Mouse (Mus musculus) thymus, postnatal 25 days (tissue): Measurements from ENCODE around the gene Ggact.

ENCODE experiments used
- DNase-seq: peaks from one replicate; pipeline ENCODE4 v3.0.0; 2022

Ggact gene

GRCm38 (mm10) chr14:122865462-122866129 lies 48.0 kb downstream of the Ggact start:
- DNase-seq: no peak

DNA sequence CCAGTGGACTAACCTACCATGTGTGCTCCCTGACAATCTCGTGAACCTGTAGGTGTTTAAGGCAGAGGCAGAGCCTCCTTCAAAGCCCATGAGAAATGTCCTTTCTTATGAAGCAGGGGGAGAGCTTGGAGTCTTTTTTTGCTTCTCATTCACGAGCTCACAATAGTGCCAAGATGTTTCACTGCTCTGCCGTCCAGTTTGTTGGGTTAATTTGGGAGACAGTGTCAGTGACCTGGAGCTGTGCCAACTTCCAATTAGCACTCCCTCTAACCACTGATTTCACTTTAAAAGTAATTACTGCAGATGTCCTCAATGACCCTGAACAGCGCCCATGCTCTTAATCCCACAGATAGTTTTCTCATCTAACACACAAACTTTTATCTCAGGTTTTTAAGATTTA lies 50.9 kb downstream of the Ggact start:
- DNase-seq: no peak

DNA sequence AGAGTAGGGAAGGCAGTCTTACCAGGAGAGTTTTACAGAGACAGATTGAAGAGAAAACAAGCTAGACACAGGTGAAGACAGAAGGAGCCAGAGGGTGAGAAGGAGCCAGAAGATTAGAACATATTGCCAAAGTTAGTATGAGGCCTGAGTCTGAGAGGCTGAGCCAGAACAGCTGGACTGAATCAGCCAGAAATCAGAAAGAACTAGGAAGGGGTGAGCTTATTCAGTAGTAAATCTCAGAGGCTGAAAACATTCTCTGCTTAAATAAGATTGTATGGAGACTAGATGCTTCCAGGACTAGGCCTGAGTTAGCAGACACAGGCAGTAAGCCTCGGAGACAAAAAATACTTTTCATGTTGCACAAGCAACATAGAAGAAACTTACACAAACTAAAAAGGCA lies 53.8 kb downstream of the Ggact start:
- no peak for DNase-seq

DNA sequence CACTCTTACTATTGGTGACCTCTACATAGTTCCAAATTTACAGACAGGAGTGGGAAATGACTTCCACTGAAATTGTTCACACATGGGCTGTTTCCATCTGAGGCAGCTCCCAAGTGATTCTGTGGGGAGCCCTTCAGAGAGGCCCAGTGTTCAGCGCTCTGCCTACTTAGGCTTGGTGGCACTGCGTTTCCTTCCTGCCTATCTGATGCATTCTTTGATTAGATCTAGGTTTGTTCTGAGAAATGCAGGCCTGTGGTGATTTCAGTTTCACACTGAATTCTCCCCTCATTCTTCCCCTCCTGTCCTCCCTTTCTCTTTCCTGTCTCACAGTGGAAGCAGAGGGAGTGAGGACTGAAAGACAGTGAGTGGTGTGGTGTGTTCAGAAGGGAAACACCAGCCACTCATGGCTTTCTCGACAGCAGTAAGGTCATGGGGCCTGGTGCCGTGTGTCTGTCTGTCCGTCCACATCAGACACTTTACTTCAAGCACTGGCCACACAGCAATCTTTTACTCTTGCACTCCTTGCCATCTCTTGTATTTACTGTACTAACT lies 61.0 kb downstream of the Ggact start:
- peak; percentile 32 for DNase-seq

DNA sequence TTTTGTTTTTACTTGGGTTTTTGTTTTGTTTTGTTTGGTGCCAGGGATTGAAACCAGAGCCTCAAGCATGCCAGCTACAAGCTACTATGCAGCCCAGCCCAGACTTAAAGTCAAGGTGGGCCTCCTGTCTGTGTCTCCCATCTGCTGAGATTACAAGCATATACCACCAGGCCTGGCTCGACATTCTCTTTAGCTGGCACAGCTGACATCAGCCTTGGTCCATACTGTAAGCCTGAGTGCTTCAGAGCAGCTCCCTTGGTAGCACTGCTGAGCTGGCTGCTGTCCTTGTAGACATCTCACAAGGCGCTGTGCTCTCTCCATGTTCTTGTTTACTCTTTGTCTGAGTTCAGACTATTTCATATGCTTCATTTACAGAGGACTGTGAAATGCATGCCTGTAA lies 76.5 kb downstream of the Ggact start:
- DNase-seq: no peak

- DNase-seq: no peak
Observed at GRCm38 (mm10) chr14:122836221-122836620, 77.3 kb downstream of the Ggact start.

DNA sequence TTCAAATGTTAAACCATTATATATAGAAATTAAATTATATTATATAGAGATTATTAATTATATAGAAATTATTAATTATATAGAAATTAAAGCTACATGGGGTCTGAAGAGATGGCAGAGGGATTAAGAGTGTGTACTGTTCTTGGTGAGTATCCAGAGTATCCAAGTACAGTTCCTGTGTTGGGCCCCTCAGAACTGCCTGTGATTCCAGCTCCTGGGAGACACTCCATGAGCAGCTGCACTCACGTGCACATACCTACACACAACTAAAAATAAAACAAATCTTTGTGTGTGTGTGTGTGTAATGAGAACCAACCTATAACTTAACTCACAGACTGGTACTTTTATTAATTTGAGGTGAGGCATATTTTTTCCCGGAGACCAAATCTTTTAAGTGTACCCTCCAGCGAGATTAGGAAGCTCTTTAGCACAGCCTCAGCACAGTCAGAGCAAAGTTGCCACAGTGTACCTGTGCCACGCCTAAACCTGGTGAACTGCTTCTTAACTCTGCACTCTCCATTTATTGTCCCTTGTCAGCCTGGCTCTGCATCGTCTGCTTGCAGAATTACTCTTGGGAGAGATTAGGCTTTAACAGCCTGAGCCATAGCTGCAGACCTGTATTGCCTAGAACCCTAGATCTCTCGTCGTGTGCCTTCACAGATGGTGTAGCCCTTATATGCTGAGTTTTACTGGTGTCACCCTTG lies 77.9 kb downstream of the Ggact start:
- no peak for DNase-seq

DNA sequence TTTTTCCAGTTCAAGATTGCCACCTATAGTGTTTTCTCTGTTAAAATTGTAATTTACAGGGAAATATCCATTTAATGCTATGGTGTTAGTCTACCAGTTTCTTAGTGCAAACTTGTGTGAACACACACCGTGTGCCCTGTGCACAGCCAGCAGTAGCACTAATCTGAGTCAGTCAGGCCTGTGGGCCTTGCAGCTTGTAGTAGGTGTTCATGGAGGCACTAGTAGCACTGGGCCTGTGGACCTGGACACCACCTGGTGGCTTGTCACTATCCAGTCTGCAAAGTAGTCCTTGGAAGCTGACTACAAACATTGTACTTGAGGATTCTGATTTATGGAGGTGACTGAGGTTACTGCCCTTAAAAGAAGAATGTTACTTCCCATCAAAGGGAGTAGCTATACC lies 78.8 kb downstream of the Ggact start:
- no peak for DNase-seq

GRCm38 (mm10) chr14:122833666-122834065 lies 79.9 kb downstream of the Ggact start:
- DNase-seq: no peak

DNA sequence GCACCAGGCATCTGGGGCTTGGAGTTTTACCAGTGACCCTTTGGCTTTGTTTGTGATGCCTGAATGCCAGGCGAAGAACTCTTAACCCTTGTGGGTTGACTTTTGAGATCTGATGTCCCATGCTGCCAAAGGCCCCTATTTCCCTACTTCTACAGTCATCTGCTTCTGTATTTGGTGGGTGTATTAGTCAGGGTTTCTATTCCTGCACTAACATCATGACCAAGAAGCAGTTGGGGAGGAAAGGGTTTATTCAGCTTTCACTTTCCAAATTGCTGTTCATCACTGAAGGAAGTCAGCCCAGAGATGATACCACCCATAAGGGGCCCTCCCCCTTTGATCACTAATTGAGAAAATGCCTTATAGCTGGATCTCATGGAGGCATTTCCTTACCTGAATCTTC lies 83.1 kb downstream of the Ggact start:
- DNase-seq: no peak

DNA sequence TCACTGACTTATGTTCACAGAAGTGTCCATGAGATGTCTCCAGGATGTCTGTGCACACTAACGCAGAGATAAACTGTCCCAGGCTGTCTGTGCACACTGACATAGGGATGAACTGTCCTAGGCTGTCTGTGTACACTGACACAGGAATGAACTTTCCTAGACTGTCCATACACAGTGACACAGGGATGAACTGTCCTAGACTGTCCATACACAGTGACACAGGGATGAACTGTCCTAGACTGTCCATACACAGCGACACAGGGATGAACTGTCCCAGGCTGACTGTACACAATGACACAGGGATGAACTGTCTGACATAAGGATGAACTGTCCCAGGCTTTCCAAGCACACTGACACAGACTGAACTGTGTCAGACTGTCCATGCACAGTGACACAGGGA lies 88.1 kb downstream of the Ggact start:
- no peak for DNase-seq

DNA sequence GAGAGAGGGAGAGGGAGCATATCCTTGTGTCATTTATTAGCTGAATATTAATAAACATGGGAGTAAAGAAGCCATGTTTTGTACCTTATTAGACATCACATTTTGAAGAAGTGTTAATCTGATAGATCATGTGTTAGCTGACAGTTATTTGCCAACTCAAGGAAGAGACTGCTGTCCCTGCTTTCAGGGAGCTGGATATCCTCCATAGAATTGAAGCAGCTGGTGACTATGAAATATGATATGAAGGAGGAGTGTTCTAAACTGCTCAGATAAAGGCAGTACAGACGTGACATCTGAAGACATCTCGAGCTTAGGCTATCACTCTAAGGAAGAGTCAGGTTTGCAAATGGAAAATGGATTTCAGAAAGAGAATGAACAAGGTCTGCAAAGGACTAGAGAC lies 89.8 kb downstream of the Ggact start:
- no peak for DNase-seq

DNA sequence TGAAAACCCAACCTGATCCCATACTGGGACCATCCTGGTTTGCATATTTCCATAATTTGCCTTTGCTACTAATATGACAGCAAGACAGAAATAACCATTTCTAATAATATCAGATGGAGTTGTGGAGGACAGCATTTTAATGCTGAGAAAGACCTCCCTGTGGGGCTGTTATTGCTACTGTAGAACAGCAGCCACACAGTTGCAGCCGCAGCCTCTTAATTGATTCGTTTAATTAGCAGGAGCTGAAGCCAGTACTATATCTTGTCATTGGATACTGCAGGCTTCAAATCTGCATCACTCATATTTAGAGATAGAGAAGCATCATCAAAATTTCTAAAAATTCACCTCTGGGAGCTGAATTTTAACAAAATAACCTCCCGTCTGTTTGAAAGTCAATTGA lies 92.6 kb downstream of the Ggact start:
- no peak for DNase-seq

- no peak for DNase-seq
Observed at GRCm38 (mm10) chr14:122800296-122800695, 113.3 kb downstream of the Ggact start.

- DNase-seq: no peak
Observed at GRCm38 (mm10) chr14:122793368-122793767, 120.2 kb downstream of the Ggact start.

DNA sequence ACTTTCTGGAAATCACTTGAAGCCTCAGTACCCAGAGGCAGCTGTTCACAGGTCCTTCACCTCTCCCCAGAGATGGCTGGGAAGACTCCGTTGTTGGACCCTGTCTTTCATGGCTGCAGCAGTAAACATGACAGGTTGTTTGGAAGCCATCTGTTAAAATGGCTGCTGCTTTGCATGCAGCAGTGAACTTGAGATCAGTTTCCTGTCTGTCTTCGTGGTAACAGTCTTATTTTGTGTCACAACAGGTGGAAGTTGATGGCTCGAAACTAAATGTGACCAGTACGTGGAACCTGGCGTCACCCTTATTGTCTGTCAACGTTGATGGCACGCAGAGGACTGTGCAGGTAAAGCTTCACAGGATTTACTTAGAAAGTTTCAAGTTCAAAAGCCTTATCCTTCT lies 123.4 kb downstream of the Ggact start:
- DNase-seq: no peak

DNA sequence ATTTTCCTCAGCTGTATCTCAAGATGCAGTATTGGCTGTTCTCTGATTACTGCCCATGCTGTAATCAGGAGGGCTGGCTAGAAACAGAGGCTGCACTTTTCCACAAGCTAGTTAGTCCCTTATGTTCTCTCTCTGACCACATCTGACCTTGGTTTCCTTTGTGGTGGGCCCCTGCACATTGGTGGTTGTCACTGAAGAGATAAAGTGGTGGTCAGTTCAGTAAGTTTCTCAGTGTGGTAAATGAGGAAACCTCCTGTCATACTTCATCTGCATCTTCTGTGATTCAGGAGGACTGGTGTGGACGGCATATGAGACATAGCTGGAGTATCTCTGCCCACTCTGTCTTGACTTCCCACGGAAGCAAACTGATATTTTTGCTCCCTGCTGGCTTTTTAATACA lies 125.4 kb downstream of the Ggact start:
- no peak for DNase-seq

- no peak for DNase-seq
Observed at GRCm38 (mm10) chr14:122784701-122785100, 128.9 kb downstream of the Ggact start.

DNA sequence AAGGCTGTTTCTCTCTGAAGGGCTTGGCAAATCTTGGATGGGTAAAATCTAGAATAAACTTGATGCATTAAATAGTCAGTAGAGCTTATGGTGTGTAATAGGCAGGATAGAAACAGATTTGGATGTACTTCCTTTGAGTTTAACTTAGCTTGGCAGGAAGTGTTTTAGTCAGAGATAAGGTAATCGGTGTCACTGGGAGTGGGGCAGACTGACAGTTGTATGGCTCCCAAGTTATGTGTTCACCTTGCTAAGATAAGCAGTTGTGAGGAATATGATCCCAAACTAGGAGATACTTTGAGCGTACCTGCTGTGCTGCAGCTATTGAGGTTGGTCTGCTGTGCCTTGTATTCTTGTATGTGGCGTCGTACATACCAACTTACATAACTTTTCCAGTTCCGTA lies 147.1 kb downstream of the Ggact start:
- no peak for DNase-seq
